Mouse (Mus musculus) lung, postnatal 0 days (tissue): ENCODE data around the gene Akap12.

ENCODE experiments used
- CTCF ChIP-seq: IDR thresholded peaks from 2 replicates; pipeline ENCODE4 v1.5.1; 2016; ENCODE audit warnings: antibody characterized with exemption, mild to moderate bottlenecking
- EP300 ChIP-seq: IDR thresholded peaks from 2 replicates; pipeline ENCODE4 v1.6.1; 2016; ENCODE audit warnings: antibody characterized with exemption, mild to moderate bottlenecking, control low read depth

DNA sequence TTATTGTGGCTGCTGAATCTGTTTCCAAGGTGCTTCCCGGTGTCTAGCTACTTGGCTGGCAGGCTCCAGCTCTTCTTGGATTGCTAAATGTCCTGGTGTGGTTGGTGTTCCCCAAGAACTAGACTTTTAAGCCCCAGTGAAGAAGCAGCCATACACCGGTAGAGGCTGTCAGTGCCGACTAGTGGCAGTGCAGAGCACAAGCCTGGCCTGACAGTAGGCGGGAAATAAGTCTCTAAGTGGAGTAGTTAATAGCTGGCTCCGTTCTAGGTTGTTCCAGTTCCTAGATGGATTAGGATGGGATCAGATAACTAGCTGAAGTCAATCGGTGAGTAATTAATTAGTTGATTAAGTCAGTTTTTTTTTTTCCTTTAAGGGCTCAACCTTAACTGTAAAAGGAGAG, 125.7 kb downstream of the Akap12 start:
- peak; percentile 82 for TF ChIP-seq CTCF
- TF ChIP-seq EP300: no peak
